Mouse (Mus musculus) urinary bladder, postnatal 0 days (tissue): ENCODE results near the gene Pnkp. TPM values are rescaled to one million over a fixed set of nuclear protein-coding genes. Genes with fewer than 3 reads are reported as not detected.

Experiments
- microRNA counts: library from miRNA; unstranded; fragments of <30 nt; microRNA quantifications from one replicate; lab custom pipeline; 2016
- microRNA-seq: library from miRNA; unstranded; fragments of <30 nt; microRNA quantifications from one replicate; pipeline ENCODE4, GENCODE M21; 2016
- polyA plus RNA-seq: library from polyadenylated mRNA; unstranded; fragments of >200 nt; fragmentation: Nextera tagmentation; extraction: Ambion mirVana; gene quantifications from 2 replicates; pipeline ENCODE4 v1.2.1, GENCODE M21; 2015

Pnkp gene
- 23.5 and 32.3 TPM in 2 replicates for polyA plus RNA-seq

GRCm38 (mm10) chr7:44857042-44857552 lies at the start of gene Pnkp:
Gene Pnkp, plus strand, starts transcription at chr7:44857139.

GRCm38 (mm10) chr7:44815721-44816469 lies 41.0 kb upstream of the Pnkp start, which contains the start of the genes Nup62 and Il4i1:
Gene Nup62, plus strand, starts transcription at chr7:44816088.
Gene Il4i1, plus strand, starts transcription at chr7:44816387.

GRCm38 (mm10) chr7:44816470-44817021 lies 40.4 kb upstream of the Pnkp start, which contains the start of gene Atf5:
Gene Atf5, minus strand, starts transcription at chr7:44816658.

DNA sequence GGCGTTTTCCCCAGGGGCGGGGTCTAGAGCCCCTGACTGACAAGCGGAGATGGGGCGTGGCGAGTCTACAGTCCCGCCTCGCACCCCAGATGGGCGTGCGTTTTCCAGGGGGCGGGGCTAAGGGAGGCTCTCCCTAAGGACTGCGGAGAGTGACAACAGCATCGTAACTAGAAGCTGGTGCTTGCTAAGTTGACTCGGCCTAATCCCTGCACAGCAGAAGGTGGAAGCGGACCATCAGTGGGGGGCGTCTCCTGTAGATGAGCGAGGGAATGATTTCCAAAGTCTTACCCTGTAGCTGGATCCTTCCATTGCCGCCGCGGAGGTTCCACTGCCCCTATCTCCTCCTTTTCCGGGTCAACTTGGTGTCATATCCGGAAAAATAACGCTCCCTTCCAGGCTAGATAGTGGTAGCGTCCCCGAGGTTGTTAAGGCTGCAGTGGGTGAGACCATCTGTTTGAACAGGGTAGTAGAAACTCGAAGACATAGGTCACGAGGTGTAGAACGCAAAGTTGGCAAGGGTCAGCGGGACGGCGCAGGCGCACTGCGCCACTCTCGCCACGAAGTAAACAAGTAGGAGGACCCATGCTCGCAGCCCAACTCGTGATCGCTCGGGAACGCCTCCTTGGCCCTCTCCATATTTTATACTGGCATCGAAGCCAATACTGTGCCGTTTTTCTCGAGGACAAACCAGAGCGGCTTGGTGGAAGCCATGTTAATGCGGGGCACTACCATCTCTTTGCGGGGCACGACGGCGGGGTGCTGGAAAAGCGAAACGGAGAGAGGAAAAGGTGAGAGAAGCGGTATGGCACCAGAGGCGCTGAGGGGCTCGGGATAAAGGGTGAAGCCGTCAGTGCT lies 8.2 kb upstream of the Pnkp start, which contains the start of the genes Akt1s1 and Tbc1d17:
TSS of gene Akt1s1 (plus strand) at position 431 of the 855 bp plus-strand sequence.
TSS of gene Tbc1d17 (minus strand) at position 519 of the 855 bp plus-strand sequence.

DNA sequence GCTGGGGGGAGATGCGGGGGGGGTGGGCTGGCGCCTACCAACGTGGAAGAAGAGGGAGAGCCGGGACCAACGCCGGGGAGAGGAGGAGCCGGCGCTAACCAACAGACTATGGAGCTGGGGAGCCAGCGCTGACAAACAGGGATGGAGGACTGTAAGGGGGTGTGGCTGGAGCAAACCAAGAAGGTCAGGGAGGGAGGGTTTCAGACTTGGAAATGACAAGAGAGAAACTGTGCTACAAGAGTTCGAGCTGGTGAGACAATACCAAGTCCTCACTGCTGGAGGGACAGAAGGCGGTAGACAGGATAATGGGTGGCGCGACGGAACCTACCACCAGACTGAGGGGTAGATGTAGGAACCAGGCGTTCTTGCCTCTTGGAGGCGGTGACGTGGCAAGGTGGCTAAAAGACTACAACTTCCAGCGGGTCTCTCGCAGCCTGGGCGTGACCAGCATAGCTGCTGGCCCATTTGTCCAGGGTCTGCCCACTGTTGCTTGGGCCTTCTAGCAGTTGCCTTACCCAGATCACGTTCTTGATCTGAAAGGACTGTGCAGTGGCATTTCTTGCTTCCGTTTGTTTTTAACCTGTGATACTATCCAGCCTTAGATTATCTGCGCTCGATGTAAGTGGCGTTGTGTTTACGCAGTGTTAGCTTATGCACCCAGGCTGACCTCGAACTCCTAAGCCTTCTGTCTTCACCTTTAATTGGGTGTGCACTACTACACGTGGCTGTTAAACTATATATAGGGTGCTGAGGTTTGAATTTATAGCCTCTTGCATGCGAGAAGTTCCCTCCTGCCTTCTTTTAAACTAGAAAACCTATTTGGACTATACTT lies 13.0 kb downstream of the Pnkp start, which contains the start of gene Ptov1:
TSS of gene Ptov1 (minus strand) at position 92 of the 832 bp plus-strand sequence.

DNA sequence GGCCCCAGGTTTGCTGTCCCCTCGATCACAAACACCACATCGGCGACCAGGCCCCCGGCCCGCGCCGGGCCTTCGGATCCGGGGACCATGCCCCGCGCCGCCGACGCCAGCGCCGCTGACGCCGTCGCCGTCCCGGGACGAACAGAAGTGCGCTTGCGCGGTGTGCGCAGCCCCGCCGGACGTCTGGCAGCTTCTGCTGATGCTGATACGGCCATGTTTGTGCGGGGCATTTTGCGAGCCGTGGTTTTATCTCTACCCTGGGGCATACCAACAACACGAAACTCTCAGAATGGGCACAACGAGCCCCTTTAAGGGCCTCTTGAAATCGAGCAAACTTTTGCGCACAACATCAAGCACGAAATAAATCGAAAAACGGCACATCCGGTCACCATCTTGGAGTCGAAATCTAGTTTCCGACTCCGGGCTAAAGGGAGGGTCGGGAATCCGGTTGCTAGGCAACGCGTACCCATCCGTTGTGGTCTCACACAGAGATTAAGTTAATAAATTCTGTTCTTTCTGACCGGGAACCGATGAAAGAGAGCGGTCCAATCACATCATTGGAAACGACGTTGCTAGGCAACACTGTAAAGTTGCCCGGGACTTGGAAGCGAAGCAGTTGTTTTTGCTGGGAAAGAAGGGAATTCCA lies 35.5 kb downstream of the Pnkp start, which contains the start of gene Med25:
TSS of gene Med25 (minus strand) at position 437 of the 646 bp plus-strand sequence.

GRCm38 (mm10) chr7:44895593-44896434 lies 38.9 kb downstream of the Pnkp start, which contains the start of gene Fuz:
Gene Fuz, plus strand, starts transcription at chr7:44896079.

MicroRNA genes within 50 kb of the gene (microRNA counts, 519-probe panel; counts per million panel counts)
- microRNA mmu-miR-707 (lab: Ali Mortazavi, UCI), result not detected

Small RNA genes within 50 kb of the gene (microRNA-seq; reads per million reads assigned to microRNA genes)
- not detected for gene Mir707

Other genes starting within 250 kb of the Pnkp start
- 11.2 and 12.2 TPM in 2 replicates for gene Myh14, start 186.3 kb upstream of the Pnkp start, polyA plus RNA-seq
- gene Izumo2, start 148.4 kb upstream of the Pnkp start, polyA plus RNA-seq, result not detected in 2 replicates
- 15.4 and 17.6 TPM in 2 replicates for gene Vrk3, start 108.7 kb upstream of the Pnkp start, polyA plus RNA-seq
- 0.21 and 0.35 TPM in 2 replicates for gene Zfp473, start 106.1 kb upstream of the Pnkp start, polyA plus RNA-seq
- gene Nup62, start 41.1 kb upstream of the Pnkp start, polyA plus RNA-seq, result 40.2 and 44.4 TPM in 2 replicates
- gene Il4i1, start 40.8 kb upstream of the Pnkp start, polyA plus RNA-seq, result 0.51 and 0.73 TPM in 2 replicates
- 6.1 and 8.3 TPM in 2 replicates for gene Atf5, start 40.5 kb upstream of the Pnkp start, polyA plus RNA-seq
- gene Akt1s1, start 8.1 kb upstream of the Pnkp start, polyA plus RNA-seq, result 89.9 and 95.2 TPM in 2 replicates
- gene Tbc1d17, start 8.1 kb upstream of the Pnkp start, polyA plus RNA-seq, result 40.6 and 43.1 TPM in 2 replicates
- gene Ptov1, start 12.6 kb downstream of the Pnkp start, polyA plus RNA-seq, result 204 and 244 TPM in 2 replicates
- gene Med25, start 35.6 kb downstream of the Pnkp start, polyA plus RNA-seq, result 56.3 and 58.9 TPM in 2 replicates
- 27.5 and 29.3 TPM in 2 replicates for gene Fuz, start 38.9 kb downstream of the Pnkp start, polyA plus RNA-seq
- gene Ap2a1, start 72.4 kb downstream of the Pnkp start, polyA plus RNA-seq, result 32.3 and 40.8 TPM in 2 replicates
- 0.23 and 0.39 TPM in 2 replicates for gene Tsks, start 86.1 kb downstream of the Pnkp start, polyA plus RNA-seq
- gene Cpt1c, start 117.7 kb downstream of the Pnkp start, polyA plus RNA-seq, result 10.1 and 10.3 TPM in 2 replicates
- 237 and 244 TPM in 2 replicates for gene Prmt1, start 129.4 kb downstream of the Pnkp start, polyA plus RNA-seq
- 52.3 and 56.8 TPM in 2 replicates for gene Irf3, start 140.5 kb downstream of the Pnkp start, polyA plus RNA-seq
- 31.9 and 33.3 TPM in 2 replicates for gene Bcl2l12, start 141.6 kb downstream of the Pnkp start, polyA plus RNA-seq
- 22.9 and 24.6 TPM in 2 replicates for gene Scaf1, start 159.2 kb downstream of the Pnkp start, polyA plus RNA-seq
- gene Rras, start 160.8 kb downstream of the Pnkp start, polyA plus RNA-seq, result 342 and 359 TPM in 2 replicates
- 4.3 and 5.6 TPM in 2 replicates for gene Prr12, start 195.7 kb downstream of the Pnkp start, polyA plus RNA-seq
- gene Nosip, start 205.3 kb downstream of the Pnkp start, polyA plus RNA-seq, result 33.7 and 38.6 TPM in 2 replicates
- 22.6 and 23.4 TPM in 2 replicates for gene Prrg2, start 205.5 kb downstream of the Pnkp start, polyA plus RNA-seq
- gene Rcn3, start 235.1 kb downstream of the Pnkp start, polyA plus RNA-seq, result 345 and 360 TPM in 2 replicates
- gene Fcgrt, start 246.7 kb downstream of the Pnkp start, polyA plus RNA-seq, result 134 and 152 TPM in 2 replicates